Comparison of ENCODE assay signal across 9 mouse cellular contexts in the genomic region with DNA sequence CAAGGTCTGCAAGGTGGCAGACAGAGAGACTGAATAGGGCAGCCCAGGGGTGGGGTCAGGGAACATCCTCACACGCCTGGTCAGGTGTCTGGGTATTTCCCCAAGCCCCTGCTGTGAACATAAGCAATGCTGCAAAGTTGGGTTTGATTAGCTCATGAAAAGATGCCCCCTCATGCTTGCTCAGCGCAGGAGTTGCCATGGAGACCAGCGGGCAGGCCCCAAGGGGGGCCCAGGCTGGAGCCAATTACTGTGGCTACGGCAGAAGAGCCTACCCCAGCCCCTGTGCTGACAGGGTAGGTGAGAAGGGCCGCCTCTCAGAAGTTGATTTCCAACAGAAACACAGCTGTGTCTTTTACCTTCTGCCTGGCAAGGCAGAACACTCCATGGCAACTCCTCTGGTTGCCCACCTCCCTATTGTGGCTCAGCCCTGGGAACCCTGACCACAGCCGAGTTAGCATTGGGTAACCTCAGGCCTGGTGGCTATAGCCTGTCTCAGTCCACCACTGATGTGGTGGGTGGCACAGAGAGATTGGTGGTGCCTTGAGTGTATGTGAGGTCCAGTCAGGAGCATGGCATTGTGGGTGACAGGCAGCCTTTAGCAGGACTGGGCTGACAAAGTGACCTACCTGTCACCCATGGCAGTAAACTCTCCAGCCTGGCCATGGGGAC. TPM values are rescaled to one million over a fixed set of nuclear protein-coding genes. Genes with fewer than 3 reads are reported as not detected.
DNase-seq lines count a peak whose midpoint lies in the region; ATAC-seq and TF ChIP-seq lines count a peak whose summit lies in the region.
"Had no signal": no experiment of that assay in that cellular context is flagged by ENCODE, and none has a peak within 500 bp of the region (broad histone marks: within the 10 kb centered on the region; RNA-seq: fewer than 3 reads in every experiment).

No protein-coding gene starts in this region.

- peak overlapping the region; percentile 98 for H3K27ac ChIP-seq in layer of hippocampus, adult 2 months
- peak overlapping the region; percentile 31; the same call in 1 of the 2 replicates for H3K27ac ChIP-seq in hindbrain, embryonic 11.5 days (ENCODE audit: low read depth, low read length)
- peak overlapping the region; percentile 68 for H3K27ac ChIP-seq in midbrain, embryonic 15.5 days

- no peak overlapping the region for H3K9ac ChIP-seq in hindbrain, embryonic 11.5 days (ENCODE audit: low read depth, low read length)
- no peak overlapping the region for H3K9ac ChIP-seq in midbrain, embryonic 15.5 days

- H3K4me1 ChIP-seq in hindbrain, embryonic 11.5 days (replicated peaks; ENCODE audit: control insufficient read depth, insufficient read depth, low read length) = peaks cover 11% of the 10 kb centered on the region
- peaks cover 64% of the 10 kb centered on the region for H3K4me1 ChIP-seq in midbrain, embryonic 15.5 days

- no peak overlapping the region; the same call in 1 of the 2 replicates for H3K4me3 ChIP-seq in layer of hippocampus, adult 2 months
- no peak overlapping the region for H3K4me3 ChIP-seq in hindbrain, embryonic 11.5 days (ENCODE audit: low read depth, low read length)
- no peak overlapping the region for H3K4me3 ChIP-seq in midbrain, embryonic 15.5 days

- no peak for TF ChIP-seq CTCF in layer of hippocampus, adult 2 months (conservative IDR thresholded peaks at IDR 0.05)

- ATAC-seq in hindbrain, embryonic 11.5 days (ENCODE audit: low FRiP score) = peak; percentile 85
- peak; percentile 91 for ATAC-seq in midbrain, embryonic 15.5 days (replicated peaks)

- H3K36me3 ChIP-seq in hindbrain, embryonic 11.5 days (ENCODE audit: control insufficient read depth, insufficient read depth, low read length) = no peaks in the 10 kb centered on the region
- 0 out of 2 replicates have a peak, but pooled peaks cover 5% of the 10 kb centered on the region for H3K36me3 ChIP-seq in midbrain, embryonic 15.5 days (replicated peaks)

- peak in 1 of 2 experiments; percentile 55 for DNase-seq in layer of hippocampus, adult 2 months (ENCODE audit: low spot score in 2 of 2)
- DNase-seq in layer of hippocampus, adult 18-20 months (ENCODE audit: low spot score in 2 of 2) = no peak
- DNase-seq in embryo, embryonic 11.5 days (ENCODE audit: low read depth, low spot score) = peak; percentile 41
- peak; percentile 73 for DNase-seq in hindbrain, embryonic 11.5 days (ENCODE audit: low spot score)
- DNase-seq in spleen, postnatal 10 days (ENCODE audit: low spot score in 2 of 2) = no peak
- no peak for DNase-seq in spleen, adult 12 weeks (ENCODE audit: low spot score)
- DNase-seq in lung, adult 18-20 months = no peak
- DNase-seq: liver had no signal

- no peak overlapping the region for H3K4me2 ChIP-seq in hindbrain, embryonic 11.5 days (replicated peaks; ENCODE audit: low read depth, low read length)
- H3K4me2 ChIP-seq in midbrain, embryonic 15.5 days = peak overlapping the region; percentile 27

- no peaks in the 10 kb centered on the region for H3K9me3 ChIP-seq in hindbrain, embryonic 11.5 days (ENCODE audit: control insufficient read depth, low read length)
- no peaks in the 10 kb centered on the region for H3K9me3 ChIP-seq in midbrain, embryonic 15.5 days

- WGBS in hindbrain, embryonic 11.5 days = 10% methylated on average over 6 of the region's 6 CpGs
- WGBS in midbrain, embryonic 15.5 days = 4% methylated on average over 6 of the region's 6 CpGs

- H3K27me3 ChIP-seq in hindbrain, embryonic 11.5 days (ENCODE audit: control insufficient read depth, insufficient read depth, low read length) = no peaks in the 10 kb centered on the region
- no peaks in the 10 kb centered on the region for H3K27me3 ChIP-seq in midbrain, embryonic 15.5 days (replicated peaks)

RNA-seq across cellular contexts. Expression of gene Rtn4r, which starts 20.9 kb away (rescaled TPM):
- 100 to 1,000 TPM; 106 to 111 TPM for total RNA-seq in layer of hippocampus, adult 2 months (2021)
- total RNA-seq in layer of hippocampus, adult 18-20 months (2021) = 100 to 1,000 TPM; 108 to 117 TPM
- polyA plus RNA-seq in hindbrain, embryonic 11.5 days (2014; fragmentation: Nextera tagmentation; extraction: Ambion mirVana) = 3.3 and 3.4 TPM in 2 replicates
- 25.0 and 27.2 TPM in 2 replicates for polyA plus RNA-seq in midbrain, embryonic 15.5 days (2015; fragmentation: Nextera tagmentation; extraction: Ambion mirVana)

RNA-seq across cellular contexts. Expression of gene Prodh, which starts 58.3 kb away (rescaled TPM):
- total RNA-seq in layer of hippocampus, adult 2 months (2021) = 10 to 100 TPM; 45.1 to 48.2 TPM
- 10 to 100 TPM; 41.1 to 45.8 TPM for total RNA-seq in layer of hippocampus, adult 18-20 months (2021)
- 7.8 and 8.3 TPM in 2 replicates for polyA plus RNA-seq in hindbrain, embryonic 11.5 days (2014; fragmentation: Nextera tagmentation; extraction: Ambion mirVana)
- polyA plus RNA-seq in midbrain, embryonic 15.5 days (2015; fragmentation: Nextera tagmentation; extraction: Ambion mirVana) = 3.7 and 5.0 TPM in 2 replicates

Comparison
In these comparisons a context has a peak if more than half of its experiments do, and no peak if none do; other contexts are left out.
1. DNase-seq: peak in embryo, embryonic 11.5 days (single experiment) and hindbrain, embryonic 11.5 days (single experiment); none in layer of hippocampus, adult 18-20 months (0 of 2), spleen, postnatal 10 days (0 of 2), spleen, adult 12 weeks (single experiment) and lung, adult 18-20 months (0 of 2).
2. H3K27ac ChIP-seq: peak in every context shown above with its lines; median percentile 98 in layer of hippocampus, adult 2 months; 68 in midbrain, embryonic 15.5 days; 31 in hindbrain, embryonic 11.5 days.